Mouse (Mus musculus) adrenal gland, postnatal 36 days (tissue): ENCODE results near the gene Cgn. TPM values are rescaled to one million over a fixed set of nuclear protein-coding genes. Genes with fewer than 3 reads are reported as not detected.
A peak's percentile ranks its signal among the peaks of the same experiment; 100 is the strongest.
"Not testable (repeated sequence)": the region's sequence is repeated elsewhere in the genome, so short reads cannot be mapped to it uniquely, and the experiment has no call there.

Experiments
- DNase-seq, 2 experiments: peaks; one replicate each; pipeline ENCODE4 v3.0.0; 2021; ENCODE audit warnings: mixed read lengths in 1 of 2
- total RNA-seq, 2 experiments: library from RNA; stranded (reverse); gene quantifications; 2 replicates each; pipeline ENCODE4 v1.2.3; 2021

The Cgn gene
- total RNA-seq, 2 experiments from 2014 or later: 0.79 to 1.4 TPM

DNA sequence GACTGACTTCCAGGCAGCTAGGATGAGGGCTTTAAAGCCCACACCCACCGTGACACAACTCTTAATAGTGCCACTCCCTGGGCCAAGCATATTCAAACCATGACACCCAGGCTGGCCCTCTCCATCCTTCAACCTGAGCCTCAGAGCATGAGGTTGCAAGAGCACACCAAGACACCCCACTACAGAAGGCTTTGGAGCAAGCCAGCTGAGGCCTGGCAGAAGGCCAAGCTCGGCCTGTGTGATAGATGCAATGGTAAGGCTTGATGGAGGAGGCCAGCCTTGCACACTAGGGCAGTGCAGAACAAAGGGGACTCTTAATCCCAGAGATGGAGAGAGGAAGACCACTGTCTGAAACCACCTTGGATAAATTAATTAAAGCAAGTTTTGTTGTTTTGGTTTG is 3.2 kb upstream of the Cgn start:
- DNase-seq: peak; percentile 28 to 44

DNA sequence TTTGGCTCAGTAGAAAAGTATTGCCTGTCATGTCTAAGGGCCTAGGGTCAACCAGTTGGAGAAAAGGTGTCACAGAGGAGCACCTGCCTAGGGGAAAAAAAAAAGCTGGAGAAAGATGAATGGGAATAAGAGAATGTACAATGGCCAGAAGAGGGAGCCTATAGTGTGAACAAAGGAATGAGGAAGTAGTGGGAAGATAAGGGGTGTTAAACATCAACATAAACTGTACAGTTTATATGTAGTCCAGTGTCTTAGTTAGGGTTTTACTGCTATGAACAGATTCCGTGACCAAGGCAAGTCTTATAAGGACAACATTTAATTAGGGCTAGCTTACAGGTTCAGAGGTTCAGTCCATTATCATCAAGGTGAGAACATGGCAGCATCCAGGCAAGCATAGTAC is 2.8 kb upstream of the Cgn start:
- DNase-seq: no peak

- DNase-seq: no peak
These were observed 959 bp upstream of the Cgn start for GRCm38 (mm10) chr3:94787122-94787780.

- DNase-seq: no peak
These were observed 334 bp downstream of the Cgn start for GRCm38 (mm10) chr3:94785958-94786357.

GRCm38 (mm10) chr3:94784171-94784701 is 2.1 kb downstream of the Cgn start:
- peak in 1 of 2 experiments; percentile 26 for DNase-seq

- no peak for DNase-seq
These were observed 2.8 kb downstream of the Cgn start for GRCm38 (mm10) chr3:94783462-94783931.

DNA sequence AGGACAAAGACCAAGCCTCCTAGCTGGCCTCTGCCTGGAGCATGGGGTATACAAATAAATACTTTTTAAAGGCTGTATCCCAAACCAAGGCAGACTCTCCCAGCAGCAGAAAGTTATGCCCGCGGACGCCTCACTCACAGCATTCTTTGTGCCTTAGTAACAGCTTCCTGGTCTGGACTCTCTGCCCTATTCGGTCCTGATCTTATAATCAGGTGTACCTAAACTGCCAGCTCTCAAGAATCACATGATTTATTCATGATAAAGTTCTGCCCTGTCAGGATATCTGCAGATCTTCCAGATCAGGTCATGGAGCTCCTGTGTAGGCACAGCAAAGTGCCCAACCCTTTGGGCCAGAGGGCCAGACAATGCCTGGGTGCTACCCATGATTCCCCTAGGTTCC is 3.4 kb downstream of the Cgn start:
- no peak for DNase-seq

GRCm38 (mm10) chr3:94781356-94781755 is 4.9 kb downstream of the Cgn start:
- DNase-seq: no peak

DNA sequence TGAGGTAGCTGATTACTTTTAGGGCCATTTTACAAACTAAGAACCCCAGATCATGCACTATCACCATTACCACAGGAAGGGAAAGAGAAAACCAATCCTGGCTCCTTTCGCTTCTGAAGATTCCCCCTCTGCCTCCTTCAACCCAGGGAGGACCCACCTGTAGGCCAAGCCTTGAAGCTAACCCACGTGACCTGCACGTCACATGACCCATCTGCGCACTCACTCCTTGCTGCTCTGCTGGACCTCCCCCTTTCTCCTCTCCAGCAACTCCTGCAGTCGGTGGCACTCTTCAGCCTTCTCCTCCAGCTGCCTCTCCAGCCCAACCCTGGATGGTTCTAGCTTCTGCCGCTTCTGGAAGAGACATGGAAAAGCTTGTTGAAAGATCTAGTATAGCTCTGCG is 10.4 kb downstream of the Cgn start:
- no peak for DNase-seq

DNA sequence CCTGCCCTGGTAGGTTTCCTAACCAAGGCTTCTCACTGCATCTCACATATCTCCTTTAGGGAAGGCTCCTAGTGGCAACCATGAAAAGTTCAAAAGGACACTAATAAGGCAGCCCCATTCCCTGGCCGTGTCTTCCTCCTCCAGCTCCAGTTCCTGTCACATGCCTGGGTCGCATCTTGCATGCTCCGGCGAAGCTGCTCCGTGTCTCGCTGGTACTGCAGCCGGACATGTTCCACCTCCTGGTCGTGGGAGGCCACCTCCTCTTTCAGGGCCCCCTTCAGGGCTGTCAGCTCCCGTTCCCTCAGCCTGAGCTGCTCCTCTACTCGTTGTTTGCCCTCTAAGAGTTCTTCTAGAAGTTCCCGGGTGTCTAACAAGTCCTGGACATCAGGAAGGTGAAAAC is 12.3 kb downstream of the Cgn start:
- DNase-seq: peak in 1 of 2 experiments; percentile 15

GRCm38 (mm10) chr3:94765456-94765855 is 20.8 kb downstream of the Cgn start:
- not testable (repeated sequence) for DNase-seq

DNA sequence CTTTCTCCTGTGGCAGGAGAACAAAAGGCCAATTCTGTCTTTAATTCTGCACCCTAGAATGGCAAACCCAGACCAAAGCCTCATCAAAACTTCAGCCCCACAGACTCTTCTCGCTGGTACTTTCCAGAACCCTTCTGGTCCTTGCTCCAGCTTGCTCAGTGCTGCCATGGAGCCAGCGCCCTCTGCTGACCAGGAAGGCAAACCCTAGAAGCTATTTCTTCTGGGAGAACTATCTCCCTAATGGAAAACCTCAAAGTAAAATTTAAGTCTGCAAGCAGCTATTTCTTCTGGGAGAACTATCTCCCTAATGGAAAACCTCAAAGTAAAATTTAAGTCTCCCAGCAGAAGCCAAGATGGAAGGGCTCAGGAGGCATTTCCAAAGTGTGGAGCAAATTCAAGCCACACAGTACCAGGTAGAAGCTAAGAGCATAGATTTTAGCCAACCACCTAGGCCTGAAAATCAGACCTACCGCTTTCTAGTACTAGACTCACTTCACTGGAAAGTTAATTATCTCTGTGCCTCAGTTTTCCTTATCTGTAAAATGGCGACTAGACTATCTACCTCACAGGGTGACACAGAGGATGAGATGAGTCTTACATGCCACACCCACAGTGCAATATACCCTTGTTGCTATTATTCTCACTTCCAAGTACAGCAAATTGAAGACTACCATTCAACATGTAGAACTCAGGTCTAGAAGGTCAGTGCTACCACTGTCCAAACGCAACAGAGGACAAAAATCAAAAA is 21.6 kb downstream of the Cgn start:
- DNase-seq: not testable (repeated sequence)

GRCm38 (mm10) chr3:94758427-94758826 is 27.9 kb downstream of the Cgn start:
- not testable (repeated sequence) for DNase-seq

GRCm38 (mm10) chr3:94758056-94758409 is 28.3 kb downstream of the Cgn start:
- peak; percentile 61 to 62 for DNase-seq

- not testable (repeated sequence) for DNase-seq
These were observed 28.8 kb downstream of the Cgn start for GRCm38 (mm10) chr3:94757251-94758055.

DNA sequence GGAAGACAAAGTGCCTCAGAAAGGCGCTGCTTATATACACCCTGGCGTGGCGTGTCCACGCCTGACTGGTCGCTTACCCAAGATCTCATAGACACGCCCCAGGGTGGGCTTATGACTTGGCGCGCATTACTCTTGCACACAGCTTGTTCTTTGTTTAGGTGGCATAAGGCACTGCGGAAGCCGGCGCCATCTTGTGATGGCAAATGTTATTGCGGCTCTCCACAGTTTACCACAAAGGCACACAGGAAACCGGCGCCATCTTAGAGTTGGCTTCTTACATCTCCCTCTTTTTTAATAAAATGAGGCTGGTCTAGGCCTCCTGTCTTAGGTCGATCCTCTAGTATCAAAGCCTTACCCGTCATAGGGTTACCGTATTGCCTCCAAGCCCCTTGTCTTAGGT is 40.6 kb downstream of the Cgn start:
- no peak for DNase-seq

DNA sequence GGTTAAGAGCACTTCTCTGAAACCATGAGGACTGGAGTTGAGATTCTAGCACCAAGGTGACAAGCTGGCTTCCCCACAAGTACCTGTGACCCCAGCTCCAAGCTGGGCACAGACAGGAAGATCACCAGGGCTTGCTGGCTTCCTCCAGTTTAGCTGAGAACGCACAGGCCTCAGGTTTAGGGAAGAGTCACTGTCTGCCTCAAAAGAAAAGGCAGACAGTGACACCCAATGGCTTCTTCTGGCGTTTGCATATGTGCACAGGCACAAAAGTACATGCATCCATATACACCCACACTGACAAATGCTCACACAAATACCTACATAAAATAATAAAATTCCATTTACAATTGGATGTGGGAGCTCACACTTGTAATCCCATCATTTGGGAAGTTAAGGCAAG is 62.7 kb downstream of the Cgn start:
- peak; percentile 11 to 18 for DNase-seq

- DNase-seq: not testable (repeated sequence)
These were observed 68.0 kb downstream of the Cgn start for GRCm38 (mm10) chr3:94718253-94718652.

GRCm38 (mm10) chr3:94713424-94713823 is 72.9 kb downstream of the Cgn start:
- not testable (repeated sequence) for DNase-seq

DNA sequence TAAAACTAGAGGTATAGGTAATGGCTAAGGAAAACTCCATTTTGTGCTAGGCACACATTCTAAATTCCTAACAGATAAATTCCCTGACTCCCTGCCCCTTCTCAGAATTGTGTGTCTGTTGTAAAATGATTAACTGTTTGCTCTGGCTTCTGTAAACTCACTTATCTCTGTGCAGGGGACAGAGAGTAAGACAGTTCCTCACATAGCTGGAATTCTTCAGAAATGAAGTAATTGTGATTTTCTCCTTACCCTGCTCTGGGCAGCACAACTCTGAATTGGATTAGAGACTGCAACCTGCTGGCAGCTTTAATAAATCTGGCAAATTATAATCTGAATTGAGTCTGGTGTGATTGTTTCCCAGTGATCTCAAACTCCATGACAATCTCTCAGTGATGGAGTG is 75.7 kb downstream of the Cgn start:
- DNase-seq: not testable (repeated sequence)
